Mouse (Mus musculus) neural tube, embryonic 11.5 days (tissue): ENCODE data around the gene Ppp1r12c. TPM values are rescaled to one million over a fixed set of nuclear protein-coding genes. Genes with fewer than 3 reads are reported as not detected.

Source experiments
- ATAC-seq: fragments of 200-750 bp; cut with Nextera tagmentation; 2 replicates; pipeline ENCODE4 v1.8.0; 2017; ENCODE audit warnings: moderate number of reproducible peaks, mild to moderate bottlenecking, moderate TSS enrichment, moderate library complexity; ENCODE audit not compliant: insufficient read depth, low FRiP score, low TSS enrichment
- DNase-seq: peaks from one replicate; pipeline ENCODE4 v3.0.0-alpha.2; 2015; ENCODE audit warnings: low spot score
- H3K27ac ChIP-seq: fragments of 300-500 bp; sonication (generic); 2 replicates; pipeline ENCODE4 v1.5.1; 2014; ENCODE audit warnings: low read depth, mild to moderate bottlenecking, low read length
- H3K27me3 ChIP-seq: fragments of 300-500 bp; sonication (generic); 2 replicates; pipeline ENCODE4 v1.6.1; 2014; ENCODE audit warnings: mild to moderate bottlenecking, low read length, mixed read lengths; ENCODE audit not compliant: control insufficient read depth, insufficient read depth
- H3K36me3 ChIP-seq: fragments of 300-500 bp; sonication (generic); 2 replicates; pipeline ENCODE4 v1.6.1; 2014; ENCODE audit warnings: mild to moderate bottlenecking, low read length, moderate library complexity, mixed read lengths; ENCODE audit not compliant: control insufficient read depth, insufficient read depth
- H3K4me1 ChIP-seq: fragments of 300-500 bp; sonication (generic); 2 replicates; pipeline ENCODE4 v1.6.1; 2014; ENCODE audit warnings: low read length, mixed read lengths; ENCODE audit not compliant: control insufficient read depth, insufficient read depth
- H3K4me2 ChIP-seq: fragments of 300-500 bp; sonication (generic); 2 replicates; pipeline ENCODE4 v1.6.1; 2014; ENCODE audit warnings: low read depth, mild to moderate bottlenecking, moderate library complexity
- H3K4me3 ChIP-seq: fragments of 300-500 bp; sonication (generic); 2 replicates; pipeline ENCODE4 v1.5.1; 2014; ENCODE audit warnings: low read depth, low read length
- H3K9ac ChIP-seq: fragments of 300-500 bp; sonication (generic); 2 replicates; pipeline ENCODE4 v1.6.1; 2014; ENCODE audit warnings: mild to moderate bottlenecking, low read length
- H3K9me3 ChIP-seq: fragments of 300-500 bp; sonication (generic); 2 replicates; pipeline ENCODE4 v1.6.1; 2016; ENCODE audit warnings: low read length; ENCODE audit not compliant: control insufficient read depth
- WGBS: fragments of 180-500 bp; shearing (Covaris S2); extraction: QIAGEN DNeasy Blood & Tissue Kit; methylation state at CpG from one replicate; pipeline ENCODE4 v1.1.7; 2014; 5-methylcytosine and 5-hydroxymethylcytosine counted together
- polyA plus RNA-seq: library from polyadenylated mRNA; unstranded; fragments of >200 nt; fragmentation: Nextera tagmentation; extraction: Ambion mirVana; gene quantifications from 2 replicates; pipeline ENCODE4 v1.2.1, GENCODE M21; 2014

Ppp1r12c gene
- polyA plus RNA-seq, 1 experiment from 2014 or later: 41.1 TPM

- no peaks in the 10 kb centered on the region for H3K27me3 ChIP-seq
- H3K36me3 ChIP-seq: peaks cover 22% of the 10 kb centered on the region
- no peak overlapping the region for H3K4me2 ChIP-seq
- no peaks in the 10 kb centered on the region for H3K9me3 ChIP-seq
- peaks cover 9% of the 10 kb centered on the region; the same call in 1 of the 2 replicates for H3K4me1 ChIP-seq
- H3K27ac ChIP-seq: no peak overlapping the region
- DNase-seq (no peak), ATAC-seq (no peak)
- 90% methylated on average over 12 of the region's 12 CpGs for WGBS
- no peak overlapping the region for H3K4me3 ChIP-seq
- no peak overlapping the region for H3K9ac ChIP-seq
Observed at GRCm38 (mm10) chr7:4482281-4482680, 19.2 kb downstream of the Ppp1r12c start.

- no peaks in the 10 kb centered on the region for H3K9me3 ChIP-seq
- DNase-seq (peak; percentile 60), ATAC-seq (no peak)
- H3K27ac ChIP-seq: no peak overlapping the region
- H3K4me2 ChIP-seq: no peak overlapping the region
- H3K4me3 ChIP-seq: no peak overlapping the region
- peaks cover 19% of the 10 kb centered on the region for H3K36me3 ChIP-seq
- peaks cover 9% of the 10 kb centered on the region; the same call in 1 of the 2 replicates for H3K4me1 ChIP-seq
- H3K27me3 ChIP-seq: peaks cover 4% of the 10 kb centered on the region; the same call in 1 of the 2 replicates
- 23% methylated on average over 6 of the region's 6 CpGs for WGBS
- H3K9ac ChIP-seq: no peak overlapping the region
Observed at GRCm38 (mm10) chr7:4479674-4480073, 21.8 kb downstream of the Ppp1r12c start.

- H3K9me3 ChIP-seq: no peaks in the 10 kb centered on the region
- H3K27me3 ChIP-seq: peaks cover 11% of the 10 kb centered on the region
- H3K4me1 ChIP-seq: peaks cover 9% of the 10 kb centered on the region; the same call in 1 of the 2 replicates
- H3K9ac ChIP-seq: peak overlapping the region; percentile 52
- H3K27ac ChIP-seq: peak overlapping the region; percentile 55; the same call in 1 of the 2 replicates
- DNase-seq (no peak), ATAC-seq (no peak)
- H3K4me2 ChIP-seq: peak overlapping the region; percentile 75
- H3K36me3 ChIP-seq: peaks cover 16% of the 10 kb centered on the region
- WGBS: under 1% methylated on average over 16 of the region's 16 CpGs
- peak overlapping the region; percentile 43 for H3K4me3 ChIP-seq
Observed at GRCm38 (mm10) chr7:4478796-4479291, 22.6 kb downstream of the Ppp1r12c start.

- Histone ChIP-seq H3K4me1 (peaks cover 9% of the 10 kb centered on the region; the same call in 1 of the 2 replicates), H3K9me3 (no peaks in the 10 kb centered on the region), H3K9ac (peak overlapping the region; percentile 52), H3K36me3 (peaks cover 13% of the 10 kb centered on the region), H3K4me3 (peak overlapping the region; percentile 43), H3K27me3 (peaks cover 13% of the 10 kb centered on the region), H3K4me2 (peak overlapping the region; percentile 75), H3K27ac (peak overlapping the region; percentile 84)
- DNase-seq (peak; percentile 88), ATAC-seq (peak; percentile 99)
- 0% methylated on average over 39 of the region's 39 CpGs for WGBS
Observed at GRCm38 (mm10) chr7:4478021-4478795, 23.3 kb downstream of the Ppp1r12c start.

GRCm38 (mm10) chr7:4473940-4474339 lies 27.5 kb downstream of the Ppp1r12c start:
- Histone ChIP-seq H3K27ac (no peak overlapping the region), H3K4me3 (no peak overlapping the region), H3K9me3 (no peaks in the 10 kb centered on the region), H3K4me1 (peaks cover 6% of the 10 kb centered on the region), H3K27me3 (peaks cover 44% of the 10 kb centered on the region), H3K4me2 (no peak overlapping the region), H3K36me3 (no peaks in the 10 kb centered on the region), H3K9ac (no peak overlapping the region)
- no peak for ATAC-seq
- DNase-seq: no peak
- 5% methylated on average over 19 of the region's 19 CpGs for WGBS

- Histone ChIP-seq H3K27me3 (peaks cover 44% of the 10 kb centered on the region), H3K4me1 (no peaks in the 10 kb centered on the region; the same call in 1 of the 2 replicates), H3K36me3 (no peaks in the 10 kb centered on the region), H3K9ac (peak overlapping the region; percentile 33; the same call in 1 of the 2 replicates), H3K27ac (no peak overlapping the region), H3K4me2 (peak overlapping the region; percentile 54), H3K4me3 (peak overlapping the region; percentile 33), H3K9me3 (no peaks in the 10 kb centered on the region)
- ATAC-seq (peak; percentile 85), DNase-seq (peak; percentile 82)
- WGBS: under 1% methylated on average over 24 of the region's 24 CpGs
Observed at GRCm38 (mm10) chr7:4471179-4471555, 30.3 kb downstream of the Ppp1r12c start.

GRCm38 (mm10) chr7:4470275-4471178 lies 31.0 kb downstream of the Ppp1r12c start:
- peak overlapping the region; percentile 33 for H3K4me3 ChIP-seq
- H3K9me3 ChIP-seq: no peaks in the 10 kb centered on the region
- peak overlapping the region; percentile 33; the same call in 1 of the 2 replicates for H3K9ac ChIP-seq
- peaks cover 44% of the 10 kb centered on the region for H3K27me3 ChIP-seq
- H3K36me3 ChIP-seq: no peaks in the 10 kb centered on the region
- WGBS: 3% methylated on average over 35 of the region's 35 CpGs
- DNase-seq (peak; percentile 76), ATAC-seq (peak; percentile 63)
- no peaks in the 10 kb centered on the region; the same call in 1 of the 2 replicates for H3K4me1 ChIP-seq
- H3K27ac ChIP-seq: no peak overlapping the region
- H3K4me2 ChIP-seq: peak overlapping the region; percentile 54

- WGBS: 74% methylated on average over 3 of the region's 3 CpGs
- Histone ChIP-seq H3K4me3 (no peak overlapping the region), H3K27me3 (peaks cover 27% of the 10 kb centered on the region), H3K36me3 (no peaks in the 10 kb centered on the region), H3K9me3 (no peaks in the 10 kb centered on the region), H3K4me1 (no peaks in the 10 kb centered on the region; the same call in 1 of the 2 replicates), H3K4me2 (no peak overlapping the region), H3K27ac (no peak overlapping the region), H3K9ac (no peak overlapping the region)
- ATAC-seq (no peak), DNase-seq (no peak)
Observed at GRCm38 (mm10) chr7:4467801-4468200, 33.7 kb downstream of the Ppp1r12c start.
